Mouse (Mus musculus) CH12.LX (cell line): ENCODE results near the gene Pafah2. TPM values are rescaled to one million over a fixed set of nuclear protein-coding genes. Genes with fewer than 3 reads are reported as not detected.
A peak's percentile ranks its signal among the peaks of the same experiment; 100 is the strongest.

Source experiments
- DNase-seq: peaks from one replicate; pipeline ENCODE4 v3.0.0-alpha.2; 2013; ENCODE audit errors: extremely low read depth
- H3K27ac ChIP-seq: 2 replicates; pipeline ENCODE4 v1.5.1; 2012; ENCODE audit warnings: low read depth, mild to moderate bottlenecking, control low read depth, moderate library complexity; ENCODE audit not compliant: insufficient read depth
- H3K27me3 ChIP-seq: replicated peaks from 2 replicates; pipeline ENCODE3; 2012; ENCODE audit warnings: inconsistent platforms
- H3K36me3 ChIP-seq, 2 experiments: replicated peaks in 1 of 2; 2 replicates each; pipeline versions ENCODE3 to v1.6.1; 2012; ENCODE audit warnings: inconsistent platforms in 1 of 2, low read length in 1 of 2, mild to moderate bottlenecking in 1 of 2, mixed read lengths in 1 of 2, moderate library complexity in 1 of 2; ENCODE audit not compliant: control insufficient read depth in 1 of 2, insufficient read depth in 1 of 2
- H3K4me1 ChIP-seq, 2 experiments: 2 replicates each; pipeline ENCODE4 v1.6.1; 2012; ENCODE audit warnings: inconsistent platforms in 1 of 2, moderate library complexity in 1 of 2; ENCODE audit not compliant: insufficient read depth in 2 of 2, control insufficient read depth in 1 of 2
- H3K4me2 ChIP-seq: 2 replicates; pipeline ENCODE4 v1.6.1; 2012; ENCODE audit warnings: low read depth, mild to moderate bottlenecking, control low read depth; ENCODE audit not compliant: poor library complexity, insufficient read depth, severe bottlenecking
- H3K4me3 ChIP-seq, 3 experiments: fragments of 150-350 bp in 1 of 3; sonication (generic) in 1 of 3; replicated peaks in 1 of 3; 2 replicates each; pipeline versions ENCODE3 to v1.5.1; 2011 to 2012; ENCODE audit warnings: low read depth in 2 of 3, low read length in 2 of 3, mild to moderate bottlenecking in 2 of 3, moderate library complexity in 2 of 3, control low read depth in 1 of 3, improper control_type of control experiment in 1 of 3, inconsistent platforms in 1 of 3, mixed read lengths in 1 of 3; ENCODE audit not compliant: poor library complexity in 1 of 3
- H3K79me2 ChIP-seq: replicated peaks from 2 replicates; pipeline ENCODE4 v1.6.1; 2012; ENCODE audit warnings: mild to moderate bottlenecking, moderate library complexity; ENCODE audit not compliant: control insufficient read depth, poor library complexity, insufficient read depth, severe bottlenecking; ENCODE audit errors: extremely low read depth
- H3K9ac ChIP-seq: 2 replicates; pipeline ENCODE4 v1.6.1; 2012; ENCODE audit warnings: low read depth, mild to moderate bottlenecking, control low read depth, moderate library complexity; ENCODE audit not compliant: insufficient read depth
- H3K9me3 ChIP-seq: replicated peaks from 2 replicates; pipeline ENCODE3; 2012; ENCODE audit warnings: low read length, inconsistent platforms, mixed read lengths
- CHD2 ChIP-seq: IDR thresholded peaks from 2 replicates; pipeline ENCODE4 v1.6.1; 2011; ENCODE audit warnings: low read length, improper control_type of control experiment
- CTCF ChIP-seq, 2 experiments: IDR thresholded peaks in 1 of 2; conservative IDR thresholded peaks in 1 of 2; 2 replicates each; pipeline ENCODE4 v1.5.1; 2011 to 2012; ENCODE audit warnings: low read depth in 2 of 2, low read length in 2 of 2, improper control_type of control experiment in 1 of 2, inconsistent platforms in 1 of 2, mild to moderate bottlenecking in 1 of 2, moderate library complexity in 1 of 2
- E2F4 ChIP-seq: IDR thresholded peaks from 2 replicates; pipeline ENCODE4 v1.6.1; 2011; ENCODE audit warnings: low read depth, low read length, improper control_type of control experiment; ENCODE audit not compliant: insufficient replicate concordance
- ELF1 ChIP-seq: IDR thresholded peaks from 2 replicates; pipeline ENCODE4 v1.6.1; 2014; ENCODE audit warnings: low read depth, mild to moderate bottlenecking, inconsistent platforms, low read length, improper control_type of control experiment
- ETS1 ChIP-seq: conservative IDR thresholded peaks from 2 replicates; pipeline ENCODE4 v1.6.1; 2012; ENCODE audit warnings: low read depth, mild to moderate bottlenecking, inconsistent platforms, low read length, improper control_type of control experiment, moderate library complexity
- GABPA ChIP-seq: IDR thresholded peaks from 2 replicates; pipeline ENCODE4 v1.6.1; 2012; ENCODE audit warnings: low read depth, low read length, improper control_type of control experiment, inconsistent platforms; ENCODE audit not compliant: insufficient replicate concordance
- HCFC1 ChIP-seq: IDR thresholded peaks from 2 replicates; pipeline ENCODE4 v1.6.1; 2012; ENCODE audit warnings: low read depth, mild to moderate bottlenecking, inconsistent platforms, low read length, improper control_type of control experiment
- IRF4 ChIP-seq: IDR thresholded peaks from 2 replicates; pipeline ENCODE4 v1.6.1; 2014; ENCODE audit warnings: low read depth, mild to moderate bottlenecking, inconsistent platforms, low read length, improper control_type of control experiment
- JUN ChIP-seq: IDR thresholded peaks from 2 replicates; pipeline ENCODE4 v1.6.1; 2011; ENCODE audit warnings: low read depth, mild to moderate bottlenecking, low read length, improper control_type of control experiment, moderate library complexity; ENCODE audit not compliant: insufficient read depth
- JUND ChIP-seq: conservative IDR thresholded peaks from 2 replicates; pipeline ENCODE4 v1.6.1; 2011; ENCODE audit warnings: low read depth, low read length, improper control_type of control experiment
- KAT2A ChIP-seq: IDR thresholded peaks from 2 replicates; pipeline ENCODE4 v1.6.1; 2012; ENCODE audit warnings: low read length, improper control_type of control experiment, inconsistent platforms; ENCODE audit not compliant: insufficient replicate concordance
- MAX ChIP-seq: IDR thresholded peaks from 2 replicates; pipeline ENCODE4 v1.6.1; 2011; ENCODE audit warnings: low read length, improper control_type of control experiment
- MXI1 ChIP-seq: IDR thresholded peaks from 2 replicates; pipeline ENCODE4 v1.6.1; 2011; ENCODE audit warnings: mild to moderate bottlenecking, low read depth, low read length, improper control_type of control experiment
- NELFE ChIP-seq: IDR thresholded peaks from 2 replicates; pipeline ENCODE4 v1.6.1; 2011; ENCODE audit warnings: low read depth, low read length, improper control_type of control experiment
- NRF1 ChIP-seq: IDR thresholded peaks from 2 replicates; pipeline ENCODE4 v1.6.1; 2014; ENCODE audit warnings: low read depth, mild to moderate bottlenecking, inconsistent platforms, low read length, improper control_type of control experiment, moderate library complexity
- POLR2A ChIP-seq: IDR thresholded peaks from 2 replicates; pipeline ENCODE4 v1.6.1; 2011; ENCODE audit warnings: low read depth, mild to moderate bottlenecking, improper control_type of control experiment, low read length
- POLR2AphosphoS2 ChIP-seq: IDR thresholded peaks from 2 replicates; pipeline ENCODE4 v1.6.1; 2011; ENCODE audit warnings: low read depth, low read length, improper control_type of control experiment
- RCOR1 ChIP-seq: conservative IDR thresholded peaks from 2 replicates; pipeline ENCODE4 v1.6.1; 2012; ENCODE audit warnings: low read depth, mild to moderate bottlenecking, inconsistent platforms, low read length, improper control_type of control experiment
- SIN3A ChIP-seq: IDR thresholded peaks from 2 replicates; pipeline ENCODE4 v1.6.1; 2012; ENCODE audit warnings: low read length, improper control_type of control experiment, inconsistent platforms
- SMC3 ChIP-seq: IDR thresholded peaks from 2 replicates; pipeline ENCODE4 v1.6.1; 2011; ENCODE audit warnings: low read depth, low read length, improper control_type of control experiment
- TBP ChIP-seq: conservative IDR thresholded peaks from 2 replicates; pipeline ENCODE4 v1.6.1; 2011; ENCODE audit warnings: low read depth, low read length, improper control_type of control experiment
- TCF12 ChIP-seq: IDR thresholded peaks from 2 replicates; pipeline ENCODE4 v1.6.1; 2014; ENCODE audit warnings: low read depth, mild to moderate bottlenecking, inconsistent platforms, low read length, improper control_type of control experiment
- UBTF ChIP-seq: IDR thresholded peaks from 2 replicates; pipeline ENCODE4 v1.6.1; 2012; ENCODE audit warnings: low read depth, mild to moderate bottlenecking, inconsistent platforms, low read length, improper control_type of control experiment, moderate library complexity
- USF1 ChIP-seq: IDR thresholded peaks from 2 replicates; pipeline ENCODE4 v1.6.1; 2014; ENCODE audit warnings: low read depth, mild to moderate bottlenecking, inconsistent platforms, low read length, improper control_type of control experiment
- ZKSCAN1 ChIP-seq: IDR thresholded peaks from 2 replicates; pipeline ENCODE4 v1.6.1; 2012; ENCODE audit warnings: low read depth, inconsistent platforms, low read length, improper control_type of control experiment, borderline replicate concordance
- ZMIZ1 ChIP-seq: IDR thresholded peaks from 2 replicates; pipeline ENCODE4 v1.6.1; 2012; ENCODE audit warnings: low read depth, mild to moderate bottlenecking, inconsistent platforms, low read length, improper control_type of control experiment
- dilution Hi-C: fragments of 300-500 bp; cut with MboI; formaldehyde crosslinking; loops from 2 replicates; pipeline ENCODE4 v1.14.3; 2020; ENCODE audit warnings: low sequenced_read_pairs; ENCODE audit not compliant: extremely low pct_unique_long_range_greater_than_20kb, extremely low pct_ligation_motif_present
- in situ Hi-C: fragments of 300-500 bp; cut with MboI; formaldehyde crosslinking; loops from 3 replicates; pipeline ENCODE4 v1.14.3; 2019; ENCODE audit warnings: low sequenced_read_pairs, low pct_ligation_motif_present, low pct_unique_long_range_greater_than_20kb, mixed read lengths
- polyA plus RNA-seq: library from polyadenylated mRNA; unstranded; fragments of >175 nt; gene quantifications from 2 replicates; pipeline ENCODE4 v1.2.1, GENCODE M21; 2012; ENCODE audit warnings: low read depth; ENCODE audit not compliant: insufficient read length
- total RNA-seq, 2 experiments: library from RNA; depleted of rRNA; stranded (reverse); fragments of 300-350 nt in 1 of 2; fragments of >200 nt in 1 of 2; gene quantifications; 2 replicates each; pipeline ENCODE4 v1.2.3; 2012 to 2014

Pafah2 gene
- total and polyA plus RNA-seq, 3 experiments, result 8.9 to 10.7 (median 10.4) TPM

GRCm38 (mm10) chr4:134469341-134469796 is 73.2 kb downstream of the Pafah2 start:
- in situ Hi-C loops (no loop called here), dilution Hi-C loops (no loop called here)
- H3K36me3 ChIP-seq, result peaks cover 6 to 12% of the 10 kb centered on the region in 2 experiments
- H3K9ac ChIP-seq, result peak overlapping the region; percentile 69
- H3K27ac ChIP-seq, result no peak overlapping the region
- peaks cover 2% of the 10 kb centered on the region for H3K9me3 ChIP-seq
- H3K79me2 ChIP-seq, result no peaks in the 10 kb centered on the region; the same call in 1 of the 2 replicates
- H3K4me2 ChIP-seq, result peak overlapping the region; percentile 87
- no peak for TF ChIP-seq TCF12
- TF ChIP-seq CTCF (conservative IDR thresholded peaks at IDR 0.05 in 1 of 2, IDR thresholded peaks at IDR 0.05 in 1 of 2; ENCODE audit: low read depth in 2 of 2, low read length in 2 of 2), result no peak
- no peak for TF ChIP-seq POLR2AphosphoS2
- no peak for TF ChIP-seq POLR2A
- no peak for TF ChIP-seq TBP
- TF ChIP-seq MXI1, result no peak
- no peak for TF ChIP-seq JUND
- no peak for TF ChIP-seq ETS1
- no peak for TF ChIP-seq CHD2
- TF ChIP-seq SIN3A, result no peak
- TF ChIP-seq HCFC1, result no peak
- TF ChIP-seq ZKSCAN1, result no peak
- no peak for TF ChIP-seq MAX
- TF ChIP-seq E2F4, result no peak
- no peak for TF ChIP-seq USF1
- no peak for TF ChIP-seq ZMIZ1
- no peak for TF ChIP-seq JUN
- no peak for TF ChIP-seq SMC3
- TF ChIP-seq NRF1, result no peak
- peak overlapping the region; percentile 25 to 67 (median 50) for H3K4me3 ChIP-seq
- no peak for DNase-seq
- peaks cover 3% of the 10 kb centered on the region in 2 experiments for H3K4me1 ChIP-seq
- H3K27me3 ChIP-seq, result peaks cover 42% of the 10 kb centered on the region

DNA sequence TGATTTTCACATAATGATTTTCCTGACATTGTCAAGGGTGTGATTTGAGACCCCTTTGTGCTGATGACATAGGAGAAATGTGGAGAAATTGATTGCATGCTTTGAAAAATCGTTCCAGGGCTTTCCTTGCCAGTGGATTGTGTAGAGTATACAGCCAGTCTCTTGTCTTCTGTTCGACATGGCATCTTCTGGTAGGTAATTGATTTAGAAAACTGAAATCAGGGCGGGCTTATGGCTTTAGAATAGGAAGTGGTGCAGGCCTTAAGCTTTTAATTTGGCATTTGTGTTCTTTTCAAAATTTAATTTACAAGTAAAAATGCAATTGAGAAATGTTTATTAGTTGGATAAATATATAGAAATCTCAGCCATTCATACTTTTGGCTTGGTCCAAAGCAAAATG is 73.9 kb downstream of the Pafah2 start:
- dilution Hi-C loops, result no loop called here
- Histone ChIP-seq H3K4me2 (no peak overlapping the region; the same call in 1 of the 2 replicates), H3K36me3 (peaks cover 6 to 15% of the 10 kb centered on the region in 2 experiments), H3K79me2 (no peaks in the 10 kb centered on the region; the same call in 1 of the 2 replicates), H3K9ac (no peak overlapping the region), H3K9me3 (peaks cover 2% of the 10 kb centered on the region), H3K4me1 (peaks cover 3% of the 10 kb centered on the region in 2 experiments), H3K27me3 (peaks cover 36% of the 10 kb centered on the region), H3K4me3 (no peak overlapping the region), H3K27ac (no peak overlapping the region)
- TF ChIP-seq UBTF (no peak), CHD2 (no peak), KAT2A (no peak), ELF1 (no peak), ZKSCAN1 (no peak), JUN (no peak), USF1 (no peak), IRF4 (no peak), ZMIZ1 (no peak), GABPA (no peak), RCOR1 (no peak), SMC3 (no peak), NELFE (no peak)
- no peak for DNase-seq
- in situ Hi-C loops, result no loop called here
